Mouse (Mus musculus) B cell, adult 2 months (primary cell): ENCODE results near the gene Wls.

Experiments
- DNase-seq, 2 experiments: peaks; one replicate each; pipeline ENCODE4 v3.0.0; 2022

Wls gene

DNA sequence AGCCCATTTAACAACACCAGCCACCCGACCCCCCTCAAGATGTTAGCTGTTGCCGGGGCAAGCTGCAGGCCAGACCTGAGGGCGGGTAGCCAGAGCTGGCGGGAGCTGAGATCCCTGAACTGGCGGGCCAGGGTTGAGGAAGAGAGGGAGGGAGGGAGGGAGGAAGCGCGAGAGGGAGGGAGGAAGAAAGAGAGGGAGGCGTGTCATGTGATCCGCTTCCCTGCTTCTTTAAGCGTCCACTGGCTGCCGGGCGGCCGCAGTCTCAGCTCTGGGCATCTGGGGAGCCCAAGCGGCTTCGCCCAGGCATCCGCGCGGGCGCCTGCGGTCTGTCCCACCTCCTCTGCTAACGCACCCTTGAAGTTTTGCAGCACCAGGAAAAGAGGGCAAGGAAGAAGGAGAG lies at the start of gene Wls:
Wls (plus strand) TSS at position 192 of the 400 bp plus-strand sequence.
- DNase-seq: peak; percentile 2 to 17

DNA sequence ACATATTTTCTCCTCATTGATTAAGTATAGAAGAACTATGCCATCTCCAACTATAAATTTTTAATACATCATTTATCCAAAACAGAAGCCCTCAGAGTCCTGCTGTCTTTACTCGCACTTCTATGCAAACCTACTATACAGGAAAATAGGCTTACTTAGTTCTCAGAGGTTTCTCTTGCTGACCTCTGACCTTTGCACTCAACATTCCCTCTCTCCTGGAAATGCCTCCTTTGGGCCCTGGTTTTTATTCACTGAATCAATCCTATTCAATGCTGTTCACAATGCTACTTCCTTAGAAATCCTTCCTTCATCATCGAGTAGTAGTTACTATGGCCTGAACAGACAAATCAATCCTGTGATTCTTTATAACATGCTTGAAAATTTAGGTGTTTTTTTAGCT lies 49.7 kb upstream of the Wls start:
- no peak for DNase-seq

DNA sequence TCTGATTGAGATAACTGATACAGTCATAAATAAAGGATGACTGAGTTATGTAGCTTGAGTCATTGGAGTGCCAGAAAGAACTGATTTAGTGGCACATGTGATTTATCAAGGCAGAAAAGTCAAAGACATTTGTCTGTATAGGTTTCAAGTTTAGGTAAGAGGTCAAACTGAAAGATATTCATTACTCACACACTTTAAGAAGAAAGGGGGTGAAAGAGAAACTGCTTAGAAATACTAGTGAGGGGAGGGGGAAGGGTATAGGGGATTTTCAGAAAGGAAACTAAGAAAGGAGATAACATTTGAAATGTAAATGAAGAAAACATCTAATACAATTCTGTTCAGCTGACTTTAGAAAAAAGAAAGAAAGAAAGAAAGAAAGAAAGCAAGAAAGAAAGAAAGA lies 7.9 kb upstream of the Wls start:
- no peak for DNase-seq

DNA sequence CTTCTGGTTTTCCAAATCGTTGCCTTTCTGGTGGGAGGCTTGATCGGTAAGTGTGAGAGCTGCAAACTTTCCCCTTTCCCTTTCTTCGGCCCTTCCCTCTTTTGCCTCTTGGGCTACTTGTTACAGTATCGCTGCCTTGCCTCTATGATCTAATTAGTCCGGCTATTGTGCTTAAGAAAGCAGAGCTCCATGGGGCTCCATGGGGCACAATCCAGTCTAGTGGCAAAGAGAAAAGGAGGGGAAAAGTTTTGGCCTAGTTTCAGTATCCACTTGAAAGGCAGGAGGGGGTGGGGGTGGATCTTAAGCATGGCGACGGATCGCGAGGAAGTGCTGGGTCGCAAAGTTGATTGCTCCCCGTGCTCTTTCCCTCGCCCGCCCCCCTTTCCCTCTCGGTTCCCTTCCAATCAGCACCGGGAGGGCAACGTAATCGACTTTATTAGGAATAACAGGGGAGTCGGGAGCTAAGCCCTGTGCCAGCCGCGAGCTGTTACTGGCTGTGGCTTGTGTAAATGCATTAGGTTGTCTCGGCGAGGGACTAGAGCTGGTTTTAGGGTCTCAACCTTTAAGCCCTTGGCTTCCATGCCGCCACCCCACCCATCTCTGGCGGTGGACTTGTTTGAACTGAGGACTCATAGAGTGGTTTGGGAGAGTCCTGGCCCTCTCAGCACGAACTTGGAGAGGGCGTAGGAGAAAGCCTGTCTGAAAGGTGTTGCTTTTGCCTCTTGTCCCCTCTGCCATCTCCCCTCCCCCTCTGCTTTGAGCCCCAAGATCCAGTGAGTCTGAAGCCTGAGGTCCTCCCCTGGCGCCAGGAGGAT lies 737 bp downstream of the Wls start:
- peak; percentile 18 to 24 for DNase-seq

DNA sequence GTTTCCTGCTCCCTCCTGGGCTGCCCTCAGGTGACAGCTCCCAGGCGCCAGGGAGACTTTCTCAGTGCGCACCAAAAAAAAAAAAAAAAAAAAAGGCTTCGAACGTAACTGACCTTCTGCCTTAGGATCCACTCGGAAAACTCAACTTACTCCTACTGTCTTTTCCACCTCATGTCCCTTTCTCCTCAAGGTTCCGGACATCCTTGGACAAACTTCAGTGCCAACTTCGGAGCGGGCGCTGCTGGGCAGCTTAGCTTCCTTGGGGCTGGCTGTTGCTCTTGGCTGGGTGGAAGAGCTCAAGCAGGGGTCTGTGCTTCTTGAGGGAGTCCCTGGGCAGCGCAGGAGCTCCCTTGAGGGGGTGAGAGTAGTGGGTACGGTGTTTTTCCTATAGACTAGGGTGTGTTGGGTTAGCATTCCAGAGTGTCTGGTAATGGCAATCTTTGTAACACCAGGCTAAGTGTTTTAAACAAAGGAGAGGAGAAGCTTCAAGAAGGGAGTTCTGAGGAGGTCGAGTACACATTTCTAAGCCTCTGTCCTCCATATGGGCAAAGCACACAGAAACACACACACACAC lies 1.4 kb downstream of the Wls start:
- DNase-seq: peak; percentile 5 to 18

DNA sequence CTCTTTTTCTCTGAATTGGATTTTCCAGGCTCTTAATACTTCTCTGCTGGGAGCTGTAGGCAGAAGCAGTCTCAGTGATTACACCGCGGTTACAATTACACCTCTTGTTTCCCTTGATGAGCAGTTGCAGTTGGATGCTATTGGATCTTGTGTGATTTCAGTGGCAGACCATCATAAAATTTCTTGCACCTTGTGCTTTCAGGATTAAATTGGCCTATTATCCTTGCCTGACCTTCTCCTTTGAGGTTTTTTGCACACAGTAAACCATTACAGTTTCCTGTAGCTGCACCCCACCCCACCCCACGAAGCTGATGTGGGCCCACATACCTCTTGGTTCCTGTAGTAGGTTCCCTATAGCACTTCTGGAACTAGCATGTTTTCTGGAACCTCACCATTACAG lies 2.0 kb downstream of the Wls start:
- peak; percentile 12 for DNase-seq

DNA sequence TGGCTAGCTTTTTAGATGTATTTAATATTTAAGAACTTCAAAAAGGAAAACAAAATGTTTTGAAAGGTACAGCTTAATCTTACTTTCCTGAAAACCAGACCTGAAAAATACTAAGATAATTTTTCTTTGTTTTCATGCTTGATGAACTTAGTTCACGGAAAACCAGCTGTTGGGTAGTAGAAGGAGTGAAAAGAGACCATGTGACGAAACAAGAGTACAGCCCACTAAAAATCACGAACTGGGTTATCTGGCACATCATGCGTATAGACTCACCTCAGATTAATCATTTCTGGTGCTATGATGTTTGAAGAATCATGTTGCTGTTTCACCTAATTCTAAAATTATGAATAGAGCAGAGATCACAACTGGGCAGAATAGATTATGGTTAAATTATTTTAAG lies 3.7 kb downstream of the Wls start:
- DNase-seq: no peak

DNA sequence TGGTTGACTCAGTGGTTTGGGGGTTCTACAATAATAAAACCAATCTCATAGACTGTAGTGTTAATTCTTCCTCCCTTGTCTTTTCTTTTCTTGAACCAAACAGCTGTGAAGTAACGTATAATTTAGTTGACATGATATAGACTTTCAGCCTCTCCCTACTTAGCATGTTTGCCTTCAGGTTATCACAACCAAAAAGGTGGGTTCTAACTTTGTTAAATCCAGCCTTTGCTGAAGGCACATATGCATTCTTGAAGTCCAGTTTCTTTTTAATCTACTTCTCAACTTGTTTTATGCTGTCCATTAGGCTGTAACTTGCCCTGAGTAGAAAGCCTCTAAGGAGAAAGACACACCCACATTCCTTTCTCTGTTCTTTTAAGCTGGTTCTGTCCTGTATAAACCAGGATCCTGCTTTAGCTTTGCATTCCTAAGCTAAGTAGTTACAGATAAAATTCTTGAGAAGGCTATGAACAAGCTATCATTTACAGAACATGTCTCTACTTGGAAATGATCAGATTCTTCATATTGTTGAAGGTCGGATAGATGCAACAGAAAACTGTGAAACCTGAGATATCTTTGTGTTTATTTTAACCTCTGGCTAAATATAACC lies 8.0 kb downstream of the Wls start:
- DNase-seq: no peak

DNA sequence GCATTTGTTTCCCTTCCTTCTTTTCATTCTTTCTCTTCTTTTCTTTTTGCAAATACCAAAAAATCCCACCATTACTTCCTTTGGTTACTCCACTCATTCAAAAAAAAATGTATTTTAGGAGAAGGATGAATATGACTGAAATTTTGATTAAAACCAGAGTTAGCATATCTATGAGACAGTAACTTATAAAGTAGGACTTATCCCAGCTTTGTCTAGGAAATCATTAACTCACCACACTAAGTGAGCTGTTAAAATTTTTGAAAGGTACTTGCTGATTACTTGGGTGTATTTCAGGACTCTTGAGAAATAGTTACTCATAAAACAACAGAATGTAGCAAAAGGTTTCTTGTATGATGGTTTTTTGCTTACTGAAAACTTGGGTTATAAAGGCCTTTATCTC lies 8.7 kb downstream of the Wls start:
- DNase-seq: no peak

DNA sequence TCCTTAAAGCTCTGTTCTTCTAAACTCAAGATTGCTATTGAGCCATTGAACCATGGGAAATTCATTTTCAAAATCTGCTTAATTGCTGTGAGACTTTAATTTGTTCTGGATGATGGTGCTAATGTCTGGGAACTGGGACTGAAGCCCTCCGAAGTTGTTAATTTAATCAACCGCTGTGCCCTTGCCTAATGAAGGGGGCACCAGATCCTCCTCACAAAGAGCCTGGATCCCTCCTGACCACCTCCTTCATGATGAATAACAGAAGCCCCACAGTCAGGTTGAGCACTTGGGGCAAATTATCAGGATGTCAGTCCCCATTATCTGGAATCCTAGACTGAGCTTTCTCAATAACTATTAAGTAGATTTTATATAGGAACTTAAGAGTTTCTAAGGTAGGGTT lies 12.0 kb downstream of the Wls start:
- no peak for DNase-seq

DNA sequence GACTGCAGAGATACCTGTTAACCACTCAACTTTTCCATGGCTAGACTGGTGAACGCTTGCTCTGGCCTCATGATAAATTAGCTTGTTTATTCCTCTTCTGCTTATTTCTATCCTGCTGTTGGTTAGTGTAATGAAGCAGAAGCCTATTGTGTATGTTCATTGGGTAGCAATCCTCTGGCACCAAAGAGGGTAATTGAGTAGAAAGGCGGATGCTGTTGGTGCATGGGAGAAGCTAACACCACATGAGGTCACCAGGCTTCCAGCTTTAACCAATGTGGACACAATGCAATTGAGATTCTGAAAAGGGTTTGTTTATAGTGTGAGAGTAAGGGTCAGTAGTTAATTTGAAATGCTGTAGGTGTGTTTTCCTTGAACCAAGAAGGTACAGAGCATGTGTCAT lies 12.5 kb downstream of the Wls start:
- no peak for DNase-seq

DNA sequence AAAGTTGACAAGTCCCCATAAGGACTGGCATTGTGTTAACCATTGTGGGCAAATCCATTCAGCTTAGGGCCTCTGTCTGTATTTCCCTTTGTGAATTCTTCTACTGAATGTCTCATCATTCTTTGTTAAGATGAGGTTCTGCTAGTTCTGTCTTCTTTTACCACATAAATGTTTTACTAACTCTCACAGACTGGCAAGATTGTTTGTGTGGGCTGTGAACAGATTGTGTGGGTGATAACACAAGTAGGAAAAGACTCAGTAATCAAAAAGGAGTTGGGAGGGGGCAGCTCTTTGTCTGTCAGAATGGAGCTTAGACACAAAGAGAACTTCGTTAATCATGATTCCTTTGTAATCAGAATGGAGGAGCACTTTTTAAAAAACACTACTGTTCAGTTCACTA lies 17.6 kb downstream of the Wls start:
- no peak for DNase-seq

DNA sequence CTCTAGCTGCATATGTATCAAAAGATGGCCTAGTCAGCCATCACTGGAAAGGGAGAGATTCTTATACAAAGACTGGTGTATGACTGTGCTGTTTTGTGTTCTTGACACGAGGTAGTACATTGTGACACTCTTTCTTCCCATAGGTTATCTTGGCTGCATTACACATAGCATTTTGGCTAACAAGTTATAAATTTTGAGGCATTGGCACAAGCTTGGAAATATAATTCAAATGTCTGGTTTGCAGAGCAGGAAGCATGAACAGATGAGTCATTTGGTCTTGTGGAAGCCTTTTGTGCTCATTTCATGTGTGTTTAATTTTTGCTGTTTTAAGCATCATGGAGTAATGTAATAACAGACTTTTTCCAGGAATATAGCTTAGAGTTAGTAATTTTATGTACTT lies 26.2 kb downstream of the Wls start:
- no peak for DNase-seq

DNA sequence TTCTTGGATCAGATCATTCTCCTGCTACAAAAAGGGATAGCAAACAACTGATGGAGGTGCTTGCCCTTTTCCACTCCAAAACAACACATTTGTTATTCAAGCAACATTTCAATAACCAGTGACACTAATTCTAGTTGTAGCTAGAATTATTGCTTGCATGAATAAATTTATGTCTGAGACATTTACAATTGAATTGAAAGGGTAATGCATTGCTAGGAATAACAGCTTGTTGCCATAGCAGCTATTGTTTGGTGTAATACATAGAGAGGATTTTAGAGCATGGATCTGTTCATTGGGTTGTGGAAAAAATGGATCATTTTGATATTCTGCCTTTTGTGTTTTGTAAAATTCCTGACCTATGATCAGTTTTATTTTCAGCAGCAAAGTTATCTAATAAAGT lies 39.5 kb downstream of the Wls start:
- no peak for DNase-seq

DNA sequence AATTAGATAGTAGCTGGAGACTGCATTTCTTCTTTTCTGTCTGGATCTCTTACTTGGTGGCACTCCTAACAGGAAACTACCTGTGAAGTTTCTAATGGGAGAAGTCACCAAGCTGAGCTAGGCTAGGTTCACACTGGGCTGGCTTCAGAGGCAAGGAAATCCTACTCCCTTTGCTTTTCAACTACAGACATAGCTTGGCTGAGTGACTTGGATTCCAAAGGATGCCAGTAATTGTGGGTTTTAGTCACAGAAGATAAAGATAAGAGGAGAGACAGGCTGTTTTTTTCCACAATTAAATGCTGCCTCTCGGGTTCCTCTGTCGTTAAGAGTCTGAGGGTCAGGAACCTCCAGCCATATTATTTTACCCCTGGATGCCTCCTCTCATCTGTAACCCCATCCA lies 43.9 kb downstream of the Wls start:
- no peak for DNase-seq

DNA sequence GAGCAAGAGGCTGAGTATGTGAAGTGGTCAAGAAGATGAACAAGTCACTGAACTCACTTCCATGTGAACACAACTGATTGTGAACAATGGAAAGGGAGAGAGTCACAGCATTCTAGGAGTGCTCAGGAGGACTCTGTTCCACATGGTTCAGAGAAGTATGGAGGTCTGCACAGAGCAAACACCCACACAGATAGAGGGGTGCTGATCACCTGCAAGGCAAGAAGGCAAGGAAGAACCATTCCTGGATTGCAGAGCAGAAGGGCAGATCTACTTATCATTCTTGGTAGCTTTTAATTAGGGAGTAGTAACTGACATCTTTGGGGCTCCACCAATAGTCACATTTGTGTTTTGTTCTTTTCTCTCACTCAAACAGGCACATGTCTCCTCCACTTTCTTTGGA lies 45.3 kb downstream of the Wls start:
- no peak for DNase-seq

DNA sequence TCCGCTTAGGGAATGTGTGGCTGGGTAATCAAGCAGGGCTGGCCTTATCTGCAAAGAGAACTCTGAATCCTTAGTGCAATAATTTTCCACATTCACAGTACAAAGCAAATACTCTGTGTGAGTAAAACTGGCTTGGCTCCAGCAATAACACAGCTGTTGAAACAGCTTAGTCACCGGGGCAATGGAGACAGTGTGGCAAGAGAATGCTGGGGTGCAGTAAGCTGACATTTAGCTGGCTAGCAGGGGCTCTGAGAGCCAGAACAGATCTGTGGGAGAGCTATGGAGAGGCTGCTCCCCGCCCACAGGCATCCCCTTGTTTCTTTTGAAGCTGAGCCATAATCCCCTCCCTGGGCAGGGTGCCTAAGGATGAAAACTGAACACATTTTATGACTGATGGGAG lies 45.8 kb downstream of the Wls start:
- DNase-seq: no peak

DNA sequence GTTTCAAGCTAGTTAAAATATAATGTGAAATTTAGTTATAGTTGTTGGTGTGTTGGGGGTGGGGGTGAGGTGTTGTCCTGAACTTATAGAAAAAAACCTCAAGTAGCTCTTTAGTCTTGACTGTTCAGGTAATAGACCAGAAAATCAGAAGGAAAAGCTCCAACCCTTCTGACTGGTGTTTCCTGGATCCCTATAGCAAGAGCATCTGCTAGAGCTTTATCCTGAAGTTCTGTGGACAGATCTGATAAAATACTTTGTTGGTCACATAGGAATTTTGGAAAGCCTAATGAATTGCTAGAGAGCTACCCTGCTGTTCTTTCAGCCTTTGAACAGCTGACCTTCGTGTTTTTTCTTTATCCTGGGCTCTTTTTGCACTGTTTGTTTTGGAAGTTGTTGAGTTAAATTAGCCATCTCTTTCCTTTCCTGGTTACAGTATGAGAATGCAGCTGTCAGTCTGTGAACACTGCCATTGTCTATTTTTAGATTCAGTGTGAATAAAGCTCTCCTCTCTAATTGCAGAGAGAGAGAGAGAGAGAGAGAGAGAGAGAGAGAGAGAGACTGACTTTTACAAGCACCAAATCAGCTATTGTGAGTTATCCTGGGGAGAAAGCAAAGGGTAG lies 46.4 kb downstream of the Wls start:
- no peak for DNase-seq

DNA sequence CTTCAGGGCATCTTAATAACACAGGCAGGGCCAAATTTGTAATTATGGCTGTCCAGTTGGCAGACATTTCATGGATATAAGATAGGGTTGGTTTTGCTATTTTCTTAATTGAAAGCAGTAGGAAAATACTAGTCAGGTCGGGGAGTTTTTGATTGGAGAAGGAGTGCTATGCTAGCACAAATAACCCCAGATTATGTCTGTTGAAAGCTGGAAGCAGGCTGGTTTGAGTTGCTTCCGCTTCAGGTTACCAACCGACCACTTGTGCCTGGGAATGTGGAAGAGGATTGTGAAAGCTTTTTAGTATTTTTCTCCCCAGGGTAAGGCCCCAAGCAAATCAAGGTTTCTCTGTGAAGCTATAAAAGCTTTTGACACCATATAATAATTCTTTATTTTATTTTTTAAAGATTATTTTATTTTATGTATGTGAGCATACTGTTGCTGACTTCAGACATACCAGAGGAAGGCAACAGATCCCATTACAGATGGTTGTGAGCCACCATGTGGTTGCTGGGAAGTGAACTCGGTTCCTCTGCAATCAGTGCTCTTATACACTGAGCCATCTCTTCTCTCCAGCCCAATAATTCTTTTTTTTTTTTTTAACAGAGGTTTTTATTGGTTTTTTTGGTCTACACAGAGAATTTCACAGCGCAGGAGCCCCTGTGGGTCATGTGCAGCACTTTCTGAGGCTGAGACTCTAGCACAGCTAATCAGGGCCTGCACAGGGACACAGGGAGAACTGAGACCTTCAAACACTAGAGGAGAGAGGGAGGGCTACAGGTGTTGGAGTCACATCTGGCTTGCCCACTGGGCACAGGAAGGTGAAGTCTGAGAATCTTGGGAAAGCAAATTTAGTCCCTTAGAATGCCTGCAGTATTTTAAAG lies 50.9 kb downstream of the Wls start:
- no peak for DNase-seq

DNA sequence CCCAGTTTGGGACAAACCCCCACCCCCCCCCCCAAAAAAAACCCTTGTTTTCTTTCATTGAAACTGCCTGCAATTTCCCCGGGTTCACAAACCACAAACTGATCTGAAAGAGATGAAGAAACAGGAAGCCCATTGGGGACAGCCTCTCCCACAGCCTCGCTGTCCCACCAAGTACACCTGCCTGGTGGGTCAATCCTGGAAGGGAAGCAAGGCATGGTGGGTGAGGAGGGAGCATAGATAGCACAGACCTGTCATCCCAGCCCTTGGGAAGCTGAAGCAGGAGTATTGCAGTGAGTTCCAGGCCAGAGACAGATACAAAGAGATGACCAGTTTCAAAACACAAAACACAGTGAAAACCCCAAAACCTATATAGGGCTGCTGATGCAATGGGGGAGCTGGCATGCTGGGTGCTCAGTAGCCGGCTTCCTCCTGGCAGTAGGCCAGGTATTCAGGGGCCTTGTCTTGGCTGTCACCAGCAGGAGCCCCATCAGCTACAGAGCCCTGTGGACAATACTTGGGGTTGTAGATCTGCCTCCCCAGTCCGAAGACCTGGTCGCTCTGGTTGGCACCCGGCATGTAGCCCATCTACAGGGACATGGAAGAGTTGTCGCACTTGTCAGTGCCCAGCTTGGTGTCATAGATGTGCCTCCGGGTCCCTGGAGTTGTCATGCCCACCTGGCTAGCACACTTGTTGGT lies 51.7 kb downstream of the Wls start:
- no peak for DNase-seq

DNA sequence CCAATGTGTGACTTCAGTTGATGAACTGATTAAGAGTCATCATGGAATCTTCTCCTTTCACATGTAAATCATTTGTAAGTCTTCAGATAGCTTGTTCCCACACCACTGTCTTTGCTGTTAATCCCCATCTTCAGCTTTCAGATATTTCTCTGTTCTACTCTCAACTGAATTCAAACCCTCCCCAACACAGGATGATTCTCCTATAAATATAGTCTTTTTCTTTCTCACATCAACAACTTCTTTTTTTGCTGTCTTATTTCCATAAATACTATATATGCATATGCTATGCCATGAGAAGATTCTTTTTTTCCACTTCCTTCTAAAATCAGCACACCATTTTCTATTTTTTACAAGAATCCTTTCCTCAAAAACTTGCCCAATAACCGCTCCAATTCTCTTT lies 67.9 kb downstream of the Wls start:
- DNase-seq: no peak

DNA sequence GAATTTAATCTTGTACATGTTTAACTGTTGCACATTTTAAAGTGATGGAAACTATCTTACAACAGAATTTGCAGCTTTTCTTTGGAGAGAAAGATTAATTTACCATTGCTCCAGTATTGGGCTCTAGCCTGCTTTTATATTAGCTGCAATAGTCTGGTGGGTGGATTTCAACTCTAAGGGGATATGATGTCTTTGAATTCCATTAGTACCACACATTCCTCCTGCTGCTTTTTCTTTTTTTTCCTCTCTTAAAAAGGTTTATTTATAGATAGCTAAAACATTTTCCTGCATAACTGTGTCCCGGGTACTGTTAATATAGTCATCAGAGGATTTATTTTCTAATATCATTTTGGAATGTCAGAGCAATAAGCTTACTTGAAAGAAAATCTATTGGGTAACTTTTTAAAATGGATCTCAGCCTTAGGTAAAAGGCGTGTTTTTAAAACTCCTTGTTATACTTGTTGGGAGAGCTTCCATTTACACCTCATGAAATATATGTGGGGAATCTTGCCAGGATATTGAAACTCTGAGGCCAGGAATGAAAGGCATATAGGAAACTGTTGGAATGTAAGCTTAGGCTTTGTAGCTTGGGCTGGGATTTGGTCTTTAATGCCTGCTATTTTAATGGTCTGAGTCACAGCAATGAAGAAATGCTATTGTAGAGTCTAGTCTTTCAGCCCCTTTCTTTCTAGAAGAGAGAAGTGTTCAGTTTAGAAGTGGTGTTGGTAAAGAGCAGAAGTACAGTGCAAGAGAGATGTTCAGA lies 78.0 kb downstream of the Wls start:
- no peak for DNase-seq
